Mouse (Mus musculus) Muller cell, postnatal 12 days (primary cell): ENCODE data around the gene Trim43c.
A peak's percentile ranks its signal among the peaks of the same experiment; 100 is the strongest.
"Not testable (repeated sequence)": the region's sequence is repeated elsewhere in the genome, so short reads cannot be mapped to it uniquely, and the experiment has no call there.

Source experiments
- DNase-seq: peaks from one replicate; pipeline ENCODE4 v3.0.0-alpha.2; 2015; ENCODE audit errors: inconsistent ontology term

Gene Trim43c

GRCm38 (mm10) chr9:88838864-88839263 lies at the start of gene Trim43c:
TSS of gene Trim43c (plus strand) at chr9:88839164.
- not testable (repeated sequence) for DNase-seq

GRCm38 (mm10) chr9:88853072-88853471 lies 14.1 kb downstream of the Trim43c start:
- DNase-seq, result not testable (repeated sequence)

GRCm38 (mm10) chr9:88858566-88859492 lies 19.9 kb downstream of the Trim43c start:
- peak; percentile 95 for DNase-seq
